Mouse (Mus musculus) cerebellum, adult 8-10 months (tissue): ENCODE data around the gene Rhobtb1.

Source experiments
- DNase-seq: peaks from one replicate; pipeline ENCODE4 v3.0.0; 2022

The Rhobtb1 gene

DNA sequence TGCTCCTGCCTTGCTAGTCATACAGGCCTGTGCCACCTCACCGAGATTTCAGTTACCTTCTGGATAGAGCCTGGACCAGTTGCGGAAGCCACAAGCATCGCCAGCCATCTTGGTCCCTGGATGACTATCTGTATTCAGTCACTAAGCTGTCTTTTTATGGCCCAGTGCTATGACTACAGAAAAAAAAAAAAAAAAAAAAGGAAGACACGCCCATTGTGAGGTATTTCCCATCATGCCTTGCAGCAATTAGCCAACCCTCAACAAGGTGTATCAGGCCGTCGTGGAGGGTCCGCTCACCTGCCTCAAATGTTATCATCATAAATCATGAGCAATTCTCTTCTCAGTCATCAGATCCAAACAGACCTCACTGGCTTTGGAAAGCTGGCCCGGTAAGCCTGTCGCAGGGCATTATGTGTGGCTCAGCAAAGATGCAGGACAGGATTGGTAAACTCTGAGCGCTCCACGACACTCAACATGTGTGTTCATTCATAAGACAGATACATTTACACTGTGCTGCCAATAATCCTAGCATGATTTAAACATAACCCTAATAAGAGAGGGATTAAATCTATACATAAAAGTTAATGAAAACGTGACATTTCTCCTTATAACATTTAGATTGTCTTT lies 176.9 kb downstream of the Rhobtb1 start:
- no peak for DNase-seq

DNA sequence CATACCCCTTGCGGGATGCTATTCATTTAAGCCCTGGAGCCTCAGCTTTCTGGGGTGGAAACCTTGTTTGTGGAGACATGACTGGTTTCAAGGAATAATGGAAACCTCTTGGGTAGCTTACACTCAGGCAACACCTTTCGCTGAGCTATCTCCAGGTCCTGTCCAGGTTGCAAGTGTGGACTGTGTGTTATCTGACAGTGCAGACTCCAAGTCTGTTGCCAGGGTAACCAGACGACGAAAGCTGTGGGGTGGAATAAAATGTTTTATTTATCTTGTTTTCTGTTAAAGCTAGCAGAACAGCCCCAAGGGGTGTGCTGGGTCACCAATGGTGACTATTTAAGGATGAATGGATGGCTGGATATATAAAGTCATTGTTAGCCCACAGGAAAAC lies 177.4 kb downstream of the Rhobtb1 start:
- no peak for DNase-seq

DNA sequence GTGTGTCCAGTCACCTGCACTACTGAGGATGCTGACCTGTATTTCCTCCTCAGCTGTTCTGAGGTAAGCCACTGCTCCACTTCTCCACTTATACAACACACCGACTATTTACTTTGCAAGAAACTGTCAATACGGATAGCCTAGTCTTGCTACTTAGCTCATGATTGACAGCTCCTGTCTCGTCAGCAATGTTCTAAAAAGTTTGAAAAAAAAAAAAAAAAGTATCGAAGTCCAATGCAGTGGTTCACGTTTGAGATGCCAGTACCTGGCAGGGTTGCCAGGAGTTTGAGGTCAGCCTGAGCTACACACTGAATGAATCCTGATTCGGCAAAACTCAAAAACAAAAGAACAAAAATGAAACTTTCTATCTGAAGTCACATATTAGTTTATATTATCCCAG lies 180.0 kb downstream of the Rhobtb1 start:
- no peak for DNase-seq

DNA sequence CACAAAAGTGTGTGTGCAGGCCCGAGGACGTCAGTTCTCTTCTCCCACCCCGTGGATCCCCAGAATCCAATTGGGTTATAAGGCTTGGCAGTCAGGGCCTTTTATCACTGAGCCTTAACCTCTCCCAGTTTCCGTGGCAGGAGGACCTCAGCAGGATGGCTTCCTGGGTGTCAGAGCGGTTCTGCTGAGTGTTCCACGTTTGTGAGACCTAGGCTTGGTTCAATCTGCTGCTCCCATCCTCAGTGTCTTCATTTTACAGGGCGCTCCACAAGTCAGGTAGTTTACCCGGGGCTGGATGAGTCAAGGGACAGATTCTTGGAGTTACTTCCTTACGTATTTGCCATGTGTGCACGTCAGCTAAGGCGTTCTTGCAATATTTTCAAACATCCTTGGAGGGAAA lies 182.0 kb downstream of the Rhobtb1 start:
- no peak for DNase-seq

- DNase-seq, result no peak
Measured at GRCm38 (mm10) chr10:69334271-69335194, 183.3 kb downstream of the Rhobtb1 start.

DNA sequence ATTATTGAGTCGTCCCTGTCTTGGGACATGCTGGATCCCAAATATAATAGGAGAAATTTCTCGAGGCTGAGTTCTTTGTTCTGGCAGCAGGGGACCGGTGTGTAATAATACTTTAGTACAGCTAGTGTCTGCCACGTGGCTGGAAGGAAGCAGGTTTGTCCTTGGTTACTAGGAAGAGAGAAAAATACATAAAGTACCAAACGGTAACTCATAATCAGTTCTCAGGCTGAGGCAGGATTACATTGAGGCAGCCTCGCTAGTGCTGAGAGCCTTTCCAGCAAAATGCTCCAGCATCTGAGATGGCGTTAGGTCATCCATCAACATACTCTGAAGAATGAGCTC lies 183.9 kb downstream of the Rhobtb1 start:
- DNase-seq, result no peak

DNA sequence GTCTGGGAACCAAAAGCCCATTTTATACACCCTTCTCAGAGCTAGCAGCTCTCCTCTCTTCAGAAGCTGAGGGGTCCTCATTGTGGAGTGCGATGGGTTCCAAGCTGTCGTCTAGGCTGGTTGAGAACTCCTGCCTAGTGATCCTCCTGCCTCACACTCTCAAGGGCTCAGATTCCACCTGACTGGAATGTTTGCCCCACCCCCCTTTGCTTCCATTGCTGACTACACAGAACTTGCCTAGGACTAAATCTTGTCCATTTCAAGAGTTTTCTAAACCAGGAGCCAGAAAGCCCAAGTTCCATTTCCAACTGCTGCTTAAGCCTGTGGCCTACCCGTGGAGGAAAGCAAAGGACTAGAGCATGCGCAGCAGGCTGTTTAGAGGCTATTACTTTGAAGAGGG lies 184.4 kb downstream of the Rhobtb1 start:
- no peak for DNase-seq

- no peak for DNase-seq
Measured at GRCm38 (mm10) chr10:69336219-69336618, 185.0 kb downstream of the Rhobtb1 start.

- DNase-seq, result no peak
Measured at GRCm38 (mm10) chr10:69340001-69340400, 188.8 kb downstream of the Rhobtb1 start.
